Mouse (Mus musculus): ENCODE measurements around the gene Olfr10. TPM values are rescaled to one million over a fixed set of nuclear protein-coding genes. Genes with fewer than 3 reads are reported as not detected.

The Olfr10 gene
- polyA plus RNA-seq, 1 experiment from 2014 or later: not detected

Other genes starting within 250 kb of the Olfr10 start
- 0.35 and 0.57 TPM in 2 replicates for gene Tgtp2, start 240.5 kb upstream of the Olfr10 start, polyA plus RNA-seq (2015; fragmentation: Nextera tagmentation; extraction: Ambion mirVana)
- gene Ifi47, start 228.2 kb upstream of the Olfr10 start, polyA plus RNA-seq (2015; fragmentation: Nextera tagmentation; extraction: Ambion mirVana): 7.0 and 7.9 TPM in 2 replicates
- gene Olfr1396, start 189.9 kb upstream of the Olfr10 start, polyA plus RNA-seq (2015; fragmentation: Nextera tagmentation; extraction: Ambion mirVana): not detected in 2 replicates
- gene Olfr1395, start 162.5 kb upstream of the Olfr10 start, polyA plus RNA-seq (2015; fragmentation: Nextera tagmentation; extraction: Ambion mirVana): not detected in 2 replicates
- not detected in 2 replicates for gene Olfr1394, start 150.4 kb upstream of the Olfr10 start, polyA plus RNA-seq (2015; fragmentation: Nextera tagmentation; extraction: Ambion mirVana)
- 1.3 and 1.4 TPM in 2 replicates for gene Btnl9, start 117.6 kb upstream of the Olfr10 start, polyA plus RNA-seq (2015; fragmentation: Nextera tagmentation; extraction: Ambion mirVana)
- gene Zfp62, start 101.4 kb upstream of the Olfr10 start, polyA plus RNA-seq (2015; fragmentation: Nextera tagmentation; extraction: Ambion mirVana): 11.1 and 11.7 TPM in 2 replicates
- 41.5 TPM in 2 replicates for gene Mgat1, start 60.5 kb upstream of the Olfr10 start, polyA plus RNA-seq (2015; fragmentation: Nextera tagmentation; extraction: Ambion mirVana)
- gene Olfr1393, start 26.4 kb upstream of the Olfr10 start, polyA plus RNA-seq (2015; fragmentation: Nextera tagmentation; extraction: Ambion mirVana): 0.06 TPM in 1 of 2 replicates, not detected in the other
- not detected in 2 replicates for gene Olfr1392, start 19.5 kb upstream of the Olfr10 start, polyA plus RNA-seq (2015; fragmentation: Nextera tagmentation; extraction: Ambion mirVana)
- not detected in 2 replicates for gene Olfr1391, start 18.0 kb downstream of the Olfr10 start, polyA plus RNA-seq (2015; fragmentation: Nextera tagmentation; extraction: Ambion mirVana)
- not detected in 2 replicates for gene Olfr1390, start 30.4 kb downstream of the Olfr10 start, polyA plus RNA-seq (2015; fragmentation: Nextera tagmentation; extraction: Ambion mirVana)
- not detected in 2 replicates for gene Olfr1389, start 118.3 kb downstream of the Olfr10 start, polyA plus RNA-seq (2015; fragmentation: Nextera tagmentation; extraction: Ambion mirVana)
- 0.02 TPM in 1 of 2 replicates, not detected in the other for gene Olfr1388, start 131.9 kb downstream of the Olfr10 start, polyA plus RNA-seq (2015; fragmentation: Nextera tagmentation; extraction: Ambion mirVana)
- not detected in 2 replicates for gene Olfr1387, start 150.6 kb downstream of the Olfr10 start, polyA plus RNA-seq (2015; fragmentation: Nextera tagmentation; extraction: Ambion mirVana)
- gene Olfr1386, start 160.3 kb downstream of the Olfr10 start, polyA plus RNA-seq (2015; fragmentation: Nextera tagmentation; extraction: Ambion mirVana): not detected in 2 replicates
- gene Olfr1385, start 184.3 kb downstream of the Olfr10 start, polyA plus RNA-seq (2015; fragmentation: Nextera tagmentation; extraction: Ambion mirVana): not detected in 2 replicates
- gene Olfr1384, start 202.0 kb downstream of the Olfr10 start, polyA plus RNA-seq (2015; fragmentation: Nextera tagmentation; extraction: Ambion mirVana): not detected in 2 replicates
- not detected in 2 replicates for gene Olfr1383, start 214.9 kb downstream of the Olfr10 start, polyA plus RNA-seq (2015; fragmentation: Nextera tagmentation; extraction: Ambion mirVana)
- not detected in 2 replicates for gene Olfr1382, start 223.5 kb downstream of the Olfr10 start, polyA plus RNA-seq (2015; fragmentation: Nextera tagmentation; extraction: Ambion mirVana)
- not detected in 2 replicates for gene Olfr1381, start 238.7 kb downstream of the Olfr10 start, polyA plus RNA-seq (2015; fragmentation: Nextera tagmentation; extraction: Ambion mirVana)